Mouse (Mus musculus) small intestine, adult 2 months (tissue): ENCODE measurements around the gene Ints5.

Experiments
- CTCF ChIP-seq: fragments of 200-500 bp; IDR thresholded peaks from 2 replicates; pipeline ENCODE4 v1.5.1; 2012; ENCODE audit warnings: low read depth, mild to moderate bottlenecking, control low read depth, inconsistent platforms, low read length, moderate library complexity, mixed read lengths; ENCODE audit not compliant: insufficient replicate concordance, insufficient read length; ENCODE audit errors: extremely low read depth
- POLR2A ChIP-seq: fragments of 200-500 bp; IDR thresholded peaks from 2 replicates; pipeline ENCODE4 v1.6.1; 2012; ENCODE audit warnings: low read depth, mild to moderate bottlenecking, control low read depth, inconsistent platforms, low read length, moderate library complexity

DNA sequence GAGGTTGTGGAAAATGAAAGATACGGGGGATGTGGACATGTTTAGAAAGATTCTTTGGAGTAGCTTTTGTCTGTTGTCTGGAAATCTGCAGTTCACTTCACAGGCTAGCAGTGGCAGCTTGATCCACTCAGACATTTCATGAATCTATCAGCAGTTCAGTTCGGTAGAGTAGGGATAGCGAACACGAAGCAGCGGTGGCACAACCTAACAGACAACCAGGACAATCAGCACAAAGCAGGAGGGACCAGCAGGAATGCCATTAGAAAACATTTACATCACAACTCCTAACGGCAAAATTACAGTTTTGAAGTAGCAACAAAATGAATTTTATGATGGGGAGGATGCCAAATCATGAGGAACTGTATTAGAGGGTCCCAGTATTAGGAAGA lies 26.9 kb downstream of the Ints5 start:
- TF ChIP-seq POLR2A (no peak), CTCF (no peak)
